Mouse (Mus musculus) cortical plate, adult 2 months (tissue): Measurements from ENCODE around the gene Pld1.

Experiments
- CTCF ChIP-seq: fragments of 200-500 bp; IDR thresholded peaks from 2 replicates; pipeline ENCODE4 v1.5.1; 2011; ENCODE audit warnings: mild to moderate bottlenecking, control low read depth, low read length; ENCODE audit not compliant: insufficient read depth; ENCODE audit errors: extremely low read depth
- POLR2A ChIP-seq: fragments of 200-500 bp; IDR thresholded peaks from 2 replicates; pipeline ENCODE4 v1.6.1; 2011; ENCODE audit warnings: mild to moderate bottlenecking, low read length, control low read depth; ENCODE audit not compliant: insufficient read depth; ENCODE audit errors: extremely low read depth

GRCm38 (mm10) chr3:28170911-28171618, 232.6 kb downstream of the Pld1 start:
- no peak for TF ChIP-seq POLR2A
- TF ChIP-seq CTCF: no peak
